Mouse (Mus musculus) NIH3T3 (cell line): ENCODE data around the gene Cd209c.

Experiments used
- DNase-seq: peaks from one replicate; pipeline ENCODE4 v3.0.0-alpha.2; 2012; ENCODE audit warnings: low read depth

Gene Cd209c

GRCm38 (mm10) chr8:3954646-3955045, at the start of gene Cd209c:
Cd209c (minus strand) TSS chr8:3954746.
- no peak for DNase-seq

GRCm38 (mm10) chr8:3994219-3994618, 39.7 kb upstream of the Cd209c start:
- no peak for DNase-seq

- peak; percentile 70 for DNase-seq
Measured at GRCm38 (mm10) chr8:3956037-3956436, 1.5 kb upstream of the Cd209c start.

- no peak for DNase-seq
Measured at GRCm38 (mm10) chr8:3940023-3940422, 14.5 kb downstream of the Cd209c start.

- DNase-seq, result no peak
Measured at GRCm38 (mm10) chr8:3926744-3927143, 27.8 kb downstream of the Cd209c start, which contains the start of gene Cd209b. Cd209b (minus strand) TSS chr8:3926844.
